Mouse (Mus musculus) urinary bladder, postnatal 10 days (tissue): ENCODE results near the gene Agps.
"Not testable (repeated sequence)": the region's sequence is repeated elsewhere in the genome, so short reads cannot be mapped to it uniquely, and the experiment has no call there.

Source experiments
- DNase-seq: peaks from one replicate; pipeline ENCODE4 v3.0.0; 2022; ENCODE audit warnings: low spot score

The Agps gene

GRCm38 (mm10) chr2:75930941-75931340, 99.0 kb downstream of the Agps start:
- DNase-seq = no peak

- no peak for DNase-seq
These were observed 101.6 kb downstream of the Agps start for GRCm38 (mm10) chr2:75933541-75933940.

- DNase-seq = not testable (repeated sequence)
These were observed 104.7 kb downstream of the Agps start for GRCm38 (mm10) chr2:75936685-75937084.

- DNase-seq = not testable (repeated sequence)
These were observed 105.6 kb downstream of the Agps start for GRCm38 (mm10) chr2:75937520-75938116.

GRCm38 (mm10) chr2:75938117-75939063, 106.4 kb downstream of the Agps start, which contains the start of gene Ttc30b:
TSS of gene Ttc30b (minus strand) at chr2:75938585.
- peak; percentile 13 for DNase-seq

- DNase-seq = no peak
These were observed 118.7 kb downstream of the Agps start for GRCm38 (mm10) chr2:75950685-75951084.

GRCm38 (mm10) chr2:75953320-75953719, 121.3 kb downstream of the Agps start:
- DNase-seq = no peak

- no peak for DNase-seq
These were observed 123.7 kb downstream of the Agps start for GRCm38 (mm10) chr2:75955709-75956108.

- no peak for DNase-seq
These were observed 127.3 kb downstream of the Agps start for GRCm38 (mm10) chr2:75959183-75959849.

GRCm38 (mm10) chr2:75959850-75960365, 127.9 kb downstream of the Agps start:
- DNase-seq = no peak

- no peak for DNase-seq
These were observed 128.7 kb downstream of the Agps start for GRCm38 (mm10) chr2:75960366-75961330.

GRCm38 (mm10) chr2:75963211-75963840, 131.3 kb downstream of the Agps start:
- no peak for DNase-seq

- DNase-seq = no peak
These were observed 132.1 kb downstream of the Agps start for GRCm38 (mm10) chr2:75964051-75964450.

- no peak for DNase-seq
These were observed 132.5 kb downstream of the Agps start for GRCm38 (mm10) chr2:75964512-75964911.

- DNase-seq = no peak
These were observed 133.0 kb downstream of the Agps start for GRCm38 (mm10) chr2:75964972-75965371.

GRCm38 (mm10) chr2:75974131-75974530, 142.2 kb downstream of the Agps start:
- no peak for DNase-seq

GRCm38 (mm10) chr2:75976070-75976469, 144.1 kb downstream of the Agps start:
- DNase-seq = not testable (repeated sequence)

- not testable (repeated sequence) for DNase-seq
These were observed 145.9 kb downstream of the Agps start, which contains the start of gene Ttc30a2 for GRCm38 (mm10) chr2:75977752-75978368. TSS of gene Ttc30a2 (minus strand) at chr2:75978170.
